Mouse (Mus musculus): ENCODE measurements at regions not wholly inside any gene's neighbourhood (a gene's known extent, or its start where the extent isn't known, plus 50 kb on each side); places are given as distances from the start of the nearest gene placed in this dataset.

DNA sequence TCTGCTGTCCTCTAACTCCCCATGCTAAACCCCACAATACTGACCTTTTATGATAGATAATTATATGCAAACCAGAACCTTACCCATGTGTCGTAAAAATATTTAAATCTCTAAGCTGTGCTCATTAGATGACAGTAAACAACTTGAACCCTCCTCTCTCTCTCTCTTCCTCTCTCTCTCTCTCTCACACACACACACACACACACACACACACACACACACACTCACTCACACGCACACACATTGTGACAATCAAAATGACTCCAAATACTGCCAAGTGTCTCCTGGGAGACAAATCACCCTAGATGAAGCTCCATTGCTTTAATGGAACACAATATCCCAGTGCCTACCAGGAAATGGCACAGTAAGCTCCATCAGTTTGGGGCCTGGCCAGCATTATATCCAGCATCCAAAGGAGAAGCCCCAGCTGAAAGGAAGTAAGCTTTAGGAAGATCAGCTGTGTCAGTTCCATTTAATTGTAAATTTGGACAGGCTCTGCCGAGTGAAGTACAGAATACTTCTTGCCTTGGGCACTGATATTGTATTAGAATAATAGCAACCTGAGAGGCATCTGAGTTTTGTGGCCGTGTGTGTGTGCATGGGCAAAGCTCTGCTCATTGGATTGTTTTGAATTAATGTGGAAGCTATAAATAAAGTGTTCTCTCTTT is 220.7 kb downstream of the Fam84b start:
- DNase-seq (ENCODE audit: extremely low read depth, insufficient read length, low spot score), result no peak

- no peak for DNase-seq (ENCODE audit: extremely low read depth, insufficient read length, low spot score)
These were observed 222.7 kb downstream of the Fam84b start for GRCm38 (mm10) chr15:60630756-60631402.

GRCm38 (mm10) chr15:60618801-60619200 is 234.8 kb downstream of the Fam84b start:
- DNase-seq (ENCODE audit: extremely low read depth, insufficient read length, low spot score), result no peak

GRCm38 (mm10) chr15:60617371-60617770 is 236.2 kb downstream of the Fam84b start:
- DNase-seq (ENCODE audit: extremely low read depth, insufficient read length, low spot score), result no peak

- no peak for DNase-seq (ENCODE audit: extremely low read depth, insufficient read length, low spot score)
These were observed 251.7 kb downstream of the Fam84b start for GRCm38 (mm10) chr15:60601885-60602284.

GRCm38 (mm10) chr15:60577084-60577483 is 276.5 kb downstream of the Fam84b start:
- DNase-seq (ENCODE audit: extremely low read depth, insufficient read length, low spot score), result no peak

DNA sequence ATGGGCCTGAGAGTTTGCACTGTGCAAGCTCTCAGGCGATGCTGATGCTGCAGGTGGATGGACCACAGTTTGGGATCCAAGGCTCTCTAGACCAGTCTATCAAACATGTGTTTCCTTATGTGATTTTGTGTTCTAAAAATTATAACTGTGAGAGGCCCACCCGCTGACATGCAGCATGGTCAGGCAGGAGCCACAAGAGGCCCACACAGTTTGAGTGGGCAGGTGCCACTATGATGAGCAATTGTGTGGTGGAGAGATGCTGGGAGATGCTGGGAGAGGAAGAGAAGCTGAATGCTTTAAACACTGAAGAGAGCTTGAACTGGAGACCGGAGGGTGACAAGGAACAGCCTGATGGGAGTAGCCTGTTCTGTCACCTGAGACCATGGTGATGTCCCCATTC is 287.3 kb downstream of the Fam84b start:
- no peak for DNase-seq (ENCODE audit: extremely low read depth, insufficient read length, low spot score)

DNA sequence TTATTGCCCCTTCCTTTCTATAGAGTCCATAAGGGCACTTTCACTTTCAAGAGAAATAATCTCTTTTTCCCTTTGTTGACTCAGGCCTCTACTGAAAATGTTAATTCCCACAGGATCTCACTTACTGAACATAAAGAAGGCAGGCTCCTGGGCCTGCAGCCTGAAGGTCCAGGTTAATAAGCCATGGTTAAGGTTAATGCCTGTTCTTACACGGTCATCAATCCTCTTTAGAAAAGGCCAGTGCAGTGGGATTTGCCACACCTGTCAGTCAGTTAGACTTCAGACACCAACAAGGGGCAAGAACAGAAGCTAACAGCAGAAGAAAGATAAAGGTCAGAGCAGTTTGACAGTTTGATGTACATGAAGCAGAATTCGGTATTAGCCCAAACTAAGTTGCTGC is 288.6 kb downstream of the Fam84b start:
- no peak for DNase-seq (ENCODE audit: extremely low read depth, insufficient read length, low spot score)

GRCm38 (mm10) chr15:60560641-60561040 is 292.9 kb downstream of the Fam84b start:
- no peak for DNase-seq (ENCODE audit: extremely low read depth, insufficient read length, low spot score)

GRCm38 (mm10) chr15:60555691-60556090 is 297.9 kb downstream of the Fam84b start:
- DNase-seq (ENCODE audit: extremely low read depth, insufficient read length, low spot score), result no peak

DNA sequence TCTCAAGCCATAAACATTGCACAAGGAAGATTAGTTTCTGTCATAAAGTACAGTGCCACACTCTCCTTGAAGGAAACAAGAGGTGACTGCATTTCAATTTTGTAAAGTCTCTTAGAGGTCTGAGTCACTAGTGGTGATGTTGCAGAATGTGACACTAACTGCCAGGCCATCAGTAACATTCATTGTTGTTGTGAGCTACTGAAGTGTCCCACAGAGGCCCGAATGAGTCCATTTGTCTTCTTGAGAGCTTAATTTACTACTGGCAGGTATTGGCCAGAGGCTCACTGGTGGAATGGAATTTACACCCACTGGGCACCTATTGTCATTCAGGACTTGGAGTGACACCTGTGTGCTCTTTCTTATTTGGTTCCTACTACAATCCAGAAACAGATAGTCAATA is 299.0 kb downstream of the Fam84b start:
- no peak for DNase-seq (ENCODE audit: extremely low read depth, insufficient read length, low spot score)

DNA sequence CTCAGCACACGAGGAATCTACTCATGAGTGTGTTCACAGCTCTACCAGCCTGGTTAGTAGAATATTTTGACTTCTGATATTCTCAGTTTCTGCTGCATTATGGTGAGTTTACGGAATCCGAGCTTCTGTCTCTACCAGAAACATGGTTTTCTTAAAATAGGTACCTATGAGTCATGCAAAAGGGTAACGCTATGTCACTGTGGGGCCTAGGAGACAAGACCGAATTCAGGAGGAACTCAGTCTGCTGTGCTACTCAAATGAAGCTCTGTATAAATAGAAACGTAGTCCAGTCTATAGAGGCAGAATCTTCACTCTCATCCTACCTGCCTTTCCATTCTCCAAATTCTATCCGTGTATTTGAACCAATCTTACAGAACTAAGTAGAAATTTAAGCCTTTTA is 305.5 kb downstream of the Fam84b start:
- DNase-seq (ENCODE audit: extremely low read depth, insufficient read length, low spot score), result no peak

GRCm38 (mm10) chr15:60537191-60537590 is 316.4 kb downstream of the Fam84b start:
- DNase-seq (ENCODE audit: extremely low read depth, insufficient read length, low spot score), result no peak

DNA sequence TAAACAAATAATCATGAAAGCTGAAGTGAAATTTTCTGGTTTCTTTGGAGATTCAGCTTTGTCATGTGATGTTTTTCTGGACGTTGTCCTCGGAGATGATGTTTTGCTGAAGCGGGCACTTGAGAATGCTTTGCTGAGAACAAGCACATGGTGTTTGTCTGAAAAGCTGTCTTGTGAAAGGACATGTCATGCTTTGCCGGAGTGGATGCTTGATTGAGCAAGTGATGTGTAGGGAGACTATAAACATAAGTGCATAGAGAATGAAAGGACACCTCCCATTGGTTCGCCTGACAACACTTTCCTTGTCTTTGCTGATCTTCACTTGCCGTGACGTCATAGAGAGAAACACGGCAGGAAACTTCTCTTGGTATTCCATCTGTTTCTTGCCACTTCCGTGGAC is 318.9 kb downstream of the Fam84b start:
- no peak for DNase-seq (ENCODE audit: extremely low read depth, insufficient read length, low spot score)

DNA sequence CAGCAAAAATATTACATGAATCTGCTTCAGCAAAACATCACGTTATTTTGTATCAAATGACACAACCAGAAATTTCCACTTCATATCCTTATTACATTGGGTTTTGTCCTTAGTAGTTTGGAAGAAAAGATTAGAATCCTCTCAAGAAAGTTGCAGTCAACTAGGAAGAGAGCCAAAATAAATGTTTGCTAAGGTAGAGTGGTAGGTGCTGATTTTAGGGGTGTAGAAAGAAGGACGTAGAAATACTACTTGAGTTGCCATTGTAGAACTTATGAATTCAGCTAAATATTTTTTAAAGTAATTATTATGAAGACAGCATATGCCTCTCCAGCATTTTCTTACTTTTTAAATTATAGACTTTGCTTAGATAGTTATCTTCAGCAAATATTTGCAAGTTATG is 336.8 kb downstream of the Fam84b start:
- no peak for DNase-seq (ENCODE audit: extremely low read depth, insufficient read length, low spot score)

DNA sequence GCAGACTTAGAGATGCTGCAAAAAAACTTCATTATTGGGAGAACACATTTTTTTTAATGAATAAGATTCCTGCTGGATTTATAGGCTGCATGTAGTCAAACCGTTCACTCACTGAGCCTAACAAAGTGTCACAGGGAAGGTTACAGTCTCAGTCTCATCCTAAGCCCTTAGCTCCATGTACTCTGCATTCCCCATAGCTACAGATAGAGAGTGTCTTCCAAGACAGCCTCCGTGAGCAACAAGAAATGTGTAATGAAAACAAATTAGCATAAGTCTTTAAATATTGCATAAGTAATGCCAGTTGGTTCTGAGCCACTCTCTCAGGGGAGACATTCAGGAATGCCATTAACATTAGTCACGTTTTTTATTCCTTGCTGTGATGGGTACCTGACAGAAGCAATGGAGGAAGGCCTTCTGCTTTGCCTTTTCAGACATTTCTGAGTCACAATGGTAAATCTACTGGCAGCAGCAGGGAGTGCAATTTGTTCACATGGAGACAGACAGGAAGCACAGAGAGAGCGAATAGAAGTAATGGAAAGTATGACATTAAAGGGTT is 376.7 kb downstream of the Fam84b start:
- no peak for DNase-seq (ENCODE audit: extremely low read depth, insufficient read length, low spot score)

- no peak for DNase-seq (ENCODE audit: extremely low read depth, insufficient read length, low spot score)
These were observed 378.5 kb downstream of the Fam84b start for GRCm38 (mm10) chr15:60475086-60475485.

DNA sequence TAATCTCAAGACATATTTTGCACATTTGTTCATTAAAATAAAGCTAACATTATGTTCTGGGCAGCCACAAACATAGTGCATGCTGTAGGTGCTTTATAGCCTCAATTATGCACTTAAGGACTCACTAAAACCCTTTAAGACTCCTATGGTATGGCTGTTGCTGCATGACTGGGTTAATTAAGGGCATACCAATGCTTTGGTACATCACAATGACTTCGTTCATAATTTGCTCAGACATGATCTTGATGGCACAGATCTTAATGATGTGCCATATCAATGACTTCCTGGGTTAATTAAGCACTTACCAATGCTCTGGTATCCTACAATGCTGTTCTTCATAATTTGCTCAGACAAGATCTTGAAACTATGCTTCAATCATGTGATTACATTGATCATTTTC is 415.5 kb upstream of the 4933412E24Rik start:
- no peak for DNase-seq (ENCODE audit: extremely low read depth, insufficient read length, low spot score)

GRCm38 (mm10) chr15:60419081-60419480 is 402.7 kb upstream of the 4933412E24Rik start:
- DNase-seq (ENCODE audit: extremely low read depth, insufficient read length, low spot score), result no peak

- no peak for DNase-seq (ENCODE audit: extremely low read depth, insufficient read length, low spot score)
These were observed 375.9 kb upstream of the 4933412E24Rik start for GRCm38 (mm10) chr15:60392267-60392666.

GRCm38 (mm10) chr15:60390336-60390735 is 373.9 kb upstream of the 4933412E24Rik start:
- no peak for DNase-seq (ENCODE audit: extremely low read depth, insufficient read length, low spot score)

- DNase-seq (ENCODE audit: extremely low read depth, insufficient read length, low spot score), result no peak
These were observed 371.5 kb upstream of the 4933412E24Rik start for GRCm38 (mm10) chr15:60387962-60388361.

Data from 3134 (cell line).